Mouse (Mus musculus): ENCODE measurements around the gene Ap1g2. TPM values are rescaled to one million over a fixed set of nuclear protein-coding genes. Genes with fewer than 3 reads are reported as not detected.
A peak's percentile ranks its signal among the peaks of the same experiment; 100 is the strongest.

Ap1g2 gene
- total RNA-seq, 2 experiments from 2014 or later = 15.7 to 19.4 TPM

DNA sequence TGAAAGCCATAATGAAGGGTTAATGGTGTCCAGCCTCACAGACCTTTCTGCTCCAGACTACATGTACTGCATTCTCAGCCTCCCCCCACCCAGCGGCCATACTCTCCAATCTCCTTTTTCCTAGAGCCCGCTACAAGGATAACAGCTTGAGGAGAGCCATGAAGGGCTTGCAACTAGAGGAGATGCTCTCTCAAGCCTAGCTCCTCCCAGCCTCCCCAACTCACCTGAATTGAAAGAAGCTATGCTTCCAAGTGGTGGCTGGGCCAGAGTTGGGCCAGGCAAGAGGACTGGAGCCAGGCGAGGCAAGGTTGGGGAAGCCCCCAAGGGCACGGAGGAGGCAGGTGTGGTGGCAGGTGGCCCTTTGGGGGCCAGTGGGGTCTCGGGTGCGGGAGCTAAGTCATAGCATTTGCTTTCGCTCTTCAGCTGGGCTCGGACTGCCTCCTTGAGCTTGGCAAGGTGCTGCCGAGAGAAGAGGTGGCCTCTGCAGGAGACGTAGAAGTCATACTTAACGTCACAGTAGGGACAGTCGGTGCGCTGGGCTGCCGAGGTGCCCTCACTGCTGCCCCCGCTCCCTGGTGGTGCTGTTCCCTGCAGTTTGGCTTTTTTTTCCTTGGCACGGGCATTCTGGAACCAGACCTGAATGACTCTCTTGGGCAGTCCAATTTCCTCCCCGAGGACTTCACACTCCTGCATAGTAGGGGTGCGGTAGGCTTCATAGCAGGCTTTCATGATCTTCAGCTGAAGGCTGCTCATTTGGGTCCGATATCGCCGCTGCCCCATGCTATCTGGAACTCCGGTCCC, 42.6 kb downstream of the Ap1g2 start:
- peak in 1 of 2 experiments; percentile 28 for DNase-seq (ENCODE audit: extremely low spot score in 1 of 2, low spot score in 1 of 2)

DNA sequence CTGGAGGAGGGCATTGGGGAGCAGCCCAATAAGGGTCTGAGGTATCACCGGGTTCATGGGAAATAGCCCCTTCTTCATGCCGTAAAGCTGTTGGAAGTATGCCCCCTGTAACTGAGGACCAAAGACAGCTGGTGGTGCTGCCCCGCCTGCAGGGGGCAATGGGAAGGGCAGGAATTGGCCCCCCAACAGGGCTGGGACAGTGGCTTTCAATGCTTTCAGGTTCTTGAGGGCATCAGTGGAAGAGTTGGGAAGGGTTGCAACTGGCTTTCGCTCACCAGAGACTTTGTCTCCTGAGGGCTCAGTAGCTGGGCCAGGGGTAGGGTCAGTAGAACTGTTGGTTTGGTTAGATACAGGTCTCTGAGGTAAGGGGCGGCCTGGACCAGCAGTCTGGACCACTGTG, 43.3 kb downstream of the Ap1g2 start:
- DNase-seq (ENCODE audit: extremely low spot score in 1 of 2, low spot score in 1 of 2) = no peak

DNA sequence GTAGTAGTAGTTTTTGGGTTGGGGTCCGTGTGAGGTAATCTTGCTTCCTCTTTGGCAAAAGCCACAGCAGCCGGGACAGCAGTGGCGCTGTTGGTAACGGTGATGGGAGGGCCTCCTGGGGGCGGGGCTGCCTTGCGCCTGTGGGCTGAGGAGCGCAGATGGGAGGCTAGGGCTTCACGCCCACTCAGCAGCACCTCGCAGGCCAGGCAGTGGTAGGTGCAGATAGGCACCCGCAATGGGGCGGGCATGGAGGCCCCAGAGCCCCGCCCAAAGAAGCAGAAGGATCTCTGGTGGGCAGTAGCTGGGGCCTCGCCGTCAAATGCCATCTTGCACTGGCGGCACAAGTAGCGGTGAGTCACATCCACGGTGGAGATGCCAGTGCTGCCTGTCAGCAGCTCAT, 43.8 kb downstream of the Ap1g2 start:
- DNase-seq (ENCODE audit: extremely low spot score in 1 of 2, low spot score in 1 of 2) = peak in 1 of 2 experiments; percentile 35

DNA sequence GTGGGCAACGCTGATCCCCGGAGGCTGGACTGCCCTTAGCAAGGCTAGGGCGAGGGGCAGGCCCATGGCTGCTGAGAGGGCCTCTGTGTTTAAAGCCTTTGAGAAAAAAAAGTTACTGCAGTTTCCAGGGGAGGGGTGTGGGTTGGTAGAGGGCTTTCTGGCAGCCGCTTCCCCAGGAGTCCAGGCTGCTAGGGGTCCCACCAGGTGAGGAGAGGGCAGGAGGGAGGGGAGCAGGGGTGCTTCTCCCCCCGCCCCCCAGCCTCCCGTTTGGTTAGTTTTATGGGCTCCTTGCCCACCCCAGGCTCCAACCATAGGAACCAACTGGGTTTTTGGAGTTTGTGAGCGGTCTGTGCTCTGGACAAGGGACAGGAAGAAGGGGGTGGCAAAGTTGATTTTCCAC, 44.5 kb downstream of the Ap1g2 start:
- DNase-seq (ENCODE audit: extremely low spot score in 1 of 2, low spot score in 1 of 2) = peak in 1 of 2 experiments; percentile 8

DNA sequence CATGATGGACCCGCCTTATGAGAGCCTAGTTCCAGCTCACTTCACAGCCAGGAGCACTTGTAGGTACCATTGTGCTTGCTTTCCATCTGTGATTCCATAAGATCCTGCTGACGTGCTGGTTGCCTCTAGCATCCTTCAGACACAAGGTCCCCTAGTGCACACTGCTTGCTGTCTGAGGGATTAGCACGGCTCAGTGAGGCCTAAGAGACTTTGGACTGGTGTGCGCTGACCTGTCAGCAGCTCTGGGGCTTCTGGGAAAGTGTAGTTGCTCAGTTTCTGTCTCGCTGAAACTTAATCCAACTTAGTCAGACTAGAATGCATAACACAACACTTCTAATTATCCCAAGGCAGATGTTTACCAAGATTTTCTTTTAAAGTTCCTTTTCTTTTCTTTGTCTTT, 46.5 kb downstream of the Ap1g2 start:
- peak in 1 of 2 experiments; percentile 14 for DNase-seq (ENCODE audit: extremely low spot score in 1 of 2, low spot score in 1 of 2)

DNA sequence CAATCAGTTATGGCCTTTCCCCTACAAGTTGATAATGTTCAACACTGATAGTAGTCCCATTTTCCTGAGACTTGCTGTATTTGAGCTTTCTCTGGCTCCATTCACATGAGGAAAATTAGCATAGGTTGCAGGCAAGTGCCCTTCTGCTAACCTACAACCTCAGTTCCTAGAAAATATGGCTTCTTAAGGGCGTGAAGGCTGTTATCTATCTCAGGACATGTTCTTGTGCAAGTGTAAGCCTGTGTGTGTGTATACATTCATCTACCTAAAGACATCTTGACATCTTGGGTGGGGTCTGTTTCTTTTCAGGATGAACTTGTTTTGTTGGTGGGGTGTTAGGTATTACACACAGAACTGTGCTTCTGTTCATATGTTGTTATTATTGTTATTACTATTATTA, 47.4 kb downstream of the Ap1g2 start:
- no peak for DNase-seq (ENCODE audit: extremely low spot score in 1 of 2, low spot score in 1 of 2)

DNA sequence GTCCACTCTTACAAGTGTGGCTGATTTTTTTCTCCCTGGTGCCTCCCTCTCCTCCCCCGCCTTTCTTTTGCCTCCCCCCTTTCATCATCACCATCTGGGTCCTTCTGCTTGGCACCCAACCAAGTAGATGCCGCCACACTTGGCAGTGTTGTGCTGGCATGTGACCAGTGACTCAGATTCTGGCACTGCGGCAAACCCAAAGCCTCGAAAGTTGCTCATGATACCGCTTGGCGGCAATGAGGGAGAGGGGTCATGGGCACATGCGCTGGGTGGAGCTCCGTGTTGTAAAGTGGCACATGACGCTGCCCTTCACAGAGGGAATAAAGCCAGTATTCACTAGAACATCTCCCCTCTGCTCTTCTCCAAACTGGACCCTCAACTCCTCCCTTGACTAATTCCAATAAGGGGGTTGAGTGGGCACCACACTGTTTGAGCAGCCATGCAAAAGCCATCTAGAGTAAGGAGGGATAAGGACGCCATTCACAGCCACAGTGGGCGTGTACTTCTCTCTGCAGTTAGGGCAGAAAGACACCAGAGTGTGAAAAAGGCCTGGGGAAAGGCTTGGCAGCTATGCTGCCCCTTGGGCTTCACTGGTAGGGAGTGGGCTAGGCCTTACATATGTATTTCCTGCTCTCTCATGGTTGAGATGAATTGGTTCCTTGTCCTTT, 51.1 kb downstream of the Ap1g2 start:
- DNase-seq (ENCODE audit: extremely low spot score in 1 of 2, low spot score in 1 of 2) = peak; percentile 78 to 80

DNA sequence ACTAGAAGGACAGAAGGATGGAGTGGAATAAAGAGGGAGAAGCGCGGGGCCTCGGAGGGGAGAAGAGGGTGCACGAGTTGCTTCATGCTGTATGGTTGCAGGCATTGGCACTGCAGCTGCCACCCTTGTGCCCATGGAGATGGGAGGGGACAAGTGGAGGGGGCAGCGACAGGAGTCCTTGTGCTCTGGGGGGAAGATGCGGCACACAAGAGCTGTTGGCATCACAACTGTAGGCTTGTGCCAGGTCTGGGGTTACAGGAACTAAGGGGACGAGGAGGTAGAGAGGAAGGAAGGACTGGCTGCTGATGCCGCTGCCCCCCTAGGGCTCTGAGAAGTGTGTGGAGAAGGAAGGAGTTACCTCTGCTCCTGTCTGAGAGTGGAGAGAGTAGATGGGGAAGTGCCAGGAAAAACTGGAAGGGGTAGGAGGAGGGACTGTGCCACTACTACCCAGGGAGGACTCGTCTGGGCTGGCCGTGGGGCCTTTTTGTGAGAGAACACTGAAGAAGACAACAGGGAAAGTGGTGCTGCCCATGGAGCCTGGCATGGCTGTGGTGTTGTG, 52.1 kb downstream of the Ap1g2 start:
- DNase-seq (ENCODE audit: extremely low spot score in 1 of 2, low spot score in 1 of 2) = peak in 1 of 2 experiments; percentile 24

DNA sequence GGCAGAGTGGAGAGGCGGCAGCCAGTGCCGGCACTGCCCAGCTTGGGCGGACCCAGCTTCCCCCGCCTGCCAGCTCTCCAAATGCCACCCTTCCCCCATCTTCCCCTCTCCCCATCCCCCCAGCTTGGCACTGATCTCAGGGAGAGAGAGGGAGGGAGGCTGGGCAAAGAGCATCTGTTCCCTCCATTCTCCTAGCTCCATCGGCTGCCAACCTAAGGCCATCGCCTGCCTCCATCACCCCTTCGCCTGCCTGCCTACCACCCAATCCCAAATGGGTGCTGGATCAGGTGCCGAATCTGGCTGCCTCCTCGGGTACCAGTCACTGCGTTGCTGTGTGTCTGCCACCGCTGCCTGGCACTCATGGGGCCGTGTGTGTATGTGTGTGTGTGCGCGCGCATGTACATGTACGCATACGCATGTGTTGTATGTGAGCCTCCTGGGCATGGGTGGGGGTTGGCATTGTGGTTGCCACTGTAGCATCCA, 52.6 kb downstream of the Ap1g2 start:
- peak in 1 of 2 experiments; percentile 69 for DNase-seq (ENCODE audit: extremely low spot score in 1 of 2, low spot score in 1 of 2)

DNA sequence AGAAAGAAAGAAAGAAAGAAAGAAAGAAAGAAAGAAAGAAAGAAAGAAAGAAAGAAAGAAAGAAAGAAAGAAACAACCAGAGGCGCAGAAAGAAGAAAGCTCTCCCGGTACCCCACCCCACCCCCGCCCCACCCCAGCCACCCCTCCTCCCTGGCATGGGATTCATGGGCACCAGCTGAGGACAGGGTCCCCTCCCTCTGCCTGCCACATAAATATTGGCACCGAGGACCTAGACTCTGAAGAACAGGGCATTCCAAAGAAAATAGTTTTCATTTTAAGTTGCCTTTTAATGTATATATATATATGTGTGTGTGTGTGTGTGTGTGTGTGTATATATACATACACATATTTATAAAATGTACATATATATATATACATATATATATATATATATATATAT, 53.3 kb downstream of the Ap1g2 start:
- peak in 1 of 2 experiments; percentile 9 for DNase-seq (ENCODE audit: extremely low spot score in 1 of 2, low spot score in 1 of 2)

DNA sequence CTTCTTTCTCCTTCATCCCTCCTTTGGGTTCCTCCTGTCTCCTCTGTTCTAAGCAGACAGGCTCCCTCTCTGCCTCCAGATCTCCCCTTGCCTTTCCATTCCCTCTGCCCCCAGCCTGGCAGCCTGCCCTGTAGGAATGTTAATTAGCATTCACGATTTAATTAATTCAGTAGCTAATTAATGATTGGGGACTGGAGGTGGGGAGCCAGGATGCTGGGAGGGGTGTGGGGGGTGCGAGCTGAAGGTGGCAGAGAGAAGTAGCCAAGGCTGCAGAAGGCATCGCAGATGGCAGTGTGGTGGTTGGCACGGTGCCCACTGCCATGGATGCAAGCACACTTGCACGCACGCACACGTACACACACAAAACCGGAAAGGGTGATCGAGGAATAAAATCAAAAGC, 53.9 kb downstream of the Ap1g2 start:
- peak; percentile 80 for DNase-seq (ENCODE audit: extremely low spot score in 1 of 2, low spot score in 1 of 2)

Other genes with a start within 250 kb of the Ap1g2 start
- 10 to 100 TPM; 21.9 to 23.6 TPM for gene Homez, start 235.6 kb downstream of the Ap1g2 start, total RNA-seq (2021)
- 10 to 100 TPM; 19.4 to 22.6 TPM for gene Ppp1r3e, start 229.0 kb downstream of the Ap1g2 start, total RNA-seq (2021)
- 100 to 1,000 TPM; 108 to 117 TPM for gene Bcl2l2, start 223.2 kb downstream of the Ap1g2 start, total RNA-seq (2021)
- 10 to 100 TPM in 1 of 2 experiments, 1 to 10 TPM in 1; 3.1 to 13.8 TPM for gene Gm20521, start 223.2 kb downstream of the Ap1g2 start, total RNA-seq (2021)
- 100 to 1,000 TPM; 193 to 262 TPM for gene Pabpn1, start 214.1 kb downstream of the Ap1g2 start, total RNA-seq (2021)
- gene Slc22a17, start 193.5 kb downstream of the Ap1g2 start, total RNA-seq (2021) = 100 to 1,000 TPM; 715 to 737 TPM
- gene Efs, start 180.5 kb downstream of the Ap1g2 start, total RNA-seq (2021) = 10 to 100 TPM; 11.0 to 12.7 TPM
- gene Il25, start 173.9 kb downstream of the Ap1g2 start, total RNA-seq (2021) = under 1 TPM in 1 of 2 experiments, not detected in 1; 0.59 TPM
- 10 to 100 TPM; 75.4 to 89.3 TPM for gene Cmtm5, start 170.3 kb downstream of the Ap1g2 start, total RNA-seq (2021)
- gene Myh6, start 139.7 kb downstream of the Ap1g2 start, total RNA-seq (2021) = 1 to 10 TPM; 1.4 to 4.8 TPM
- gene Gm17428, start 129.7 kb downstream of the Ap1g2 start, total RNA-seq (2021) = not detected
- 10 to 100 TPM in 1 of 2 experiments, 1 to 10 TPM in 1; 7.8 to 10.3 TPM for gene Myh7, start 112.0 kb downstream of the Ap1g2 start, total RNA-seq (2021)
- gene Ngdn, start 91.1 kb downstream of the Ap1g2 start, total RNA-seq (2021) = 10 to 100 TPM; 31.4 to 31.8 TPM
- 10 to 100 TPM; 37.8 to 63.0 TPM for gene Zfhx2, start 14.3 kb downstream of the Ap1g2 start, total RNA-seq (2021)
- gene Thtpa, start 11.8 kb downstream of the Ap1g2 start, total RNA-seq (2021) = 10 to 100 TPM; 21.9 to 22.9 TPM
- 100 to 1,000 TPM; 422 to 463 TPM for gene Jph4, start 10.3 kb upstream of the Ap1g2 start, total RNA-seq (2021)
- not detected for gene Dhrs2, start 115.4 kb upstream of the Ap1g2 start, total RNA-seq (2021)

Data from layer of hippocampus, postnatal 25 days (tissue).